Mouse (Mus musculus) T-helper 2 cell (primary cell): Measurements from ENCODE around the gene Nabp1.

Experiments
- in situ Hi-C: fragments of 300-600 bp; cut with MboI, MseI; formaldehyde crosslinking; loops from one replicate; pipeline ENCODE4 v1.15.1; 2025; ENCODE audit warnings: high pct_unique_total_duplicates

Nabp1 gene

GRCm38 (mm10) chr1:51478262-51479026, at the start of gene Nabp1:
Gene Nabp1, minus strand, starts transcription at chr1:51478425.
- in situ Hi-C loops = loop anchor here (25.0 kb wide), 1 partner anchor 1134 kb away; no protein-coding TSS in a partner anchor

GRCm38 (mm10) chr1:51525563-51526265, 47.5 kb upstream of the Nabp1 start:
- in situ Hi-C loops = loop anchor here (5.0 kb wide), 1 partner anchor 33 kb away; no protein-coding TSS in a partner anchor

- in situ Hi-C loops = no loop called here
These were observed 43.4 kb upstream of the Nabp1 start for GRCm38 (mm10) chr1:51521651-51522050.

GRCm38 (mm10) chr1:51520246-51520780, 42.1 kb upstream of the Nabp1 start:
- in situ Hi-C loops = no loop called here

GRCm38 (mm10) chr1:51519112-51519511, 40.9 kb upstream of the Nabp1 start:
- in situ Hi-C loops = loop anchor here (10.0 kb wide), 1 partner anchor 846 kb away; no protein-coding TSS in a partner anchor

GRCm38 (mm10) chr1:51515625-51516024, 37.4 kb upstream of the Nabp1 start:
- in situ Hi-C loops = loop anchor here (10.0 kb wide), 1 partner anchor 849 kb away; no protein-coding TSS in a partner anchor

- in situ Hi-C loops = loop anchor here (10.0 kb wide), 1 partner anchor 850 kb away; no protein-coding TSS in a partner anchor
These were observed 36.8 kb upstream of the Nabp1 start for GRCm38 (mm10) chr1:51515041-51515440.

- in situ Hi-C loops = loop anchor here (10.0 kb wide), 1 partner anchor 850 kb away; no protein-coding TSS in a partner anchor
These were observed 36.2 kb upstream of the Nabp1 start for GRCm38 (mm10) chr1:51514379-51514778.

- in situ Hi-C loops = loop anchor here (10.0 kb wide), 1 partner anchor 852 kb away; no protein-coding TSS in a partner anchor
These were observed 35.0 kb upstream of the Nabp1 start for GRCm38 (mm10) chr1:51513059-51513713.

GRCm38 (mm10) chr1:51512326-51512725, 34.1 kb upstream of the Nabp1 start:
- in situ Hi-C loops = loop anchor here (10.0 kb wide), 1 partner anchor 852 kb away; no protein-coding TSS in a partner anchor

- in situ Hi-C loops = loop anchor here (10.0 kb wide), 1 partner anchor 855 kb away; no protein-coding TSS in a partner anchor
These were observed 31.6 kb upstream of the Nabp1 start for GRCm38 (mm10) chr1:51509776-51510175.

GRCm38 (mm10) chr1:51509083-51509482, 30.9 kb upstream of the Nabp1 start:
- in situ Hi-C loops = no loop called here

GRCm38 (mm10) chr1:51508543-51508942, 30.3 kb upstream of the Nabp1 start:
- in situ Hi-C loops = no loop called here

- in situ Hi-C loops = no loop called here
These were observed 29.2 kb upstream of the Nabp1 start for GRCm38 (mm10) chr1:51507436-51507835.

- in situ Hi-C loops = no loop called here
These were observed 28.0 kb upstream of the Nabp1 start for GRCm38 (mm10) chr1:51506236-51506635.

- in situ Hi-C loops = no loop called here
These were observed 27.4 kb upstream of the Nabp1 start for GRCm38 (mm10) chr1:51505632-51506031.

- in situ Hi-C loops = no loop called here
These were observed 24.8 kb upstream of the Nabp1 start for GRCm38 (mm10) chr1:51503055-51503454.

- in situ Hi-C loops = no loop called here
These were observed 24.1 kb upstream of the Nabp1 start for GRCm38 (mm10) chr1:51502353-51502752.

GRCm38 (mm10) chr1:51501251-51501650, 23.0 kb upstream of the Nabp1 start:
- in situ Hi-C loops = no loop called here

GRCm38 (mm10) chr1:51498601-51499098, 20.4 kb upstream of the Nabp1 start:
- in situ Hi-C loops = loop anchor here (25.0 kb wide), 1 partner anchor 1114 kb away; no protein-coding TSS in a partner anchor

- in situ Hi-C loops = loop anchor here (25.0 kb wide), 1 partner anchor 1116 kb away; no protein-coding TSS in a partner anchor
These were observed 17.9 kb upstream of the Nabp1 start for GRCm38 (mm10) chr1:51496163-51496562.
